Mouse (Mus musculus): ENCODE measurements around the gene Ccl22. TPM values are rescaled to one million over a fixed set of nuclear protein-coding genes. Genes with fewer than 3 reads are reported as not detected.
A peak's percentile ranks its signal among the peaks of the same experiment; 100 is the strongest.

Gene Ccl22
- not detected for total RNA-seq (2021)
- polyA plus RNA-seq (2012; rRNA removed) = 0.14 and 0.41 TPM in 2 replicates
- long read RNA-seq = 0 reads

DNA sequence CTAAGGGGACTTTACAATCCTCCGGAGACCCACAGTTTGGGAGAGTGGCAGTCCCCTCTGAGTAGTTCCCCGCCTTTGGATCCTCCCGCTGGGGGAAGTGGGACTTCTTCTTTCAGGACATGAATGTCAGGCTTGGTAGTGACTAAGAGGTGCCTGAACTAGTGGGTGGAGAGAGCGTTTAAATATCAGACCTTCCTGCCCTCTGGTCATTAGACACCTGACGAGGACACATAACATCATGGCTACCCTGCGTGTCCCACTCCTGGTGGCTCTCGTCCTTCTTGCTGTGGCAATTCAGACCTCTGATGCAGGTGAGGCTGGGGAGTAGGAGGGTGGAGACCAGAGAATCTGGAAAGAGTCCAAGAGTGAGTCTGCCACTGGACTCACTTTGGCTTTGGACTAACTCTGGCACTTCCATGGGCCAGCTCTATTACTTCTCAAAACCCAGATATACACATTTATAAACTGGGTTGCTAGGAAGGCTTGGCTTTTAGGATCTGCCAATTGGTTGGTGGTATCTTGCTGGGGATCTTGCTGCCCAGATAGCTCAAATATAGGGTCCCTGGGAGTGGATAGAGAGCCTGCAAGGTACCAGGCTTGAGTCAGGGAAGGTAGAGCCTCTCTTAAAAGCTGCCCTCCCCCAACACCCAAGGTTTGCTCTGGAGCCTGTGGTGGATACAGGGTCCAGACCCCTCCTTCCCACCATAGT, at the start of gene Ccl22:
Gene Ccl22, plus strand, starts transcription at position 115 of the 709 bp plus-strand sequence.
- no peak for DNase-seq
- H3K27ac ChIP-seq = no peak within 1 kb of the TSS
- intact Hi-C loops (cut with DNase I) = no loop called here
- WGBS = 83% methylated on average over 7 of the region's 7 CpGs
- no peaks in the 10 kb centered on the region for H3K36me3 ChIP-seq (ENCODE audit: control insufficient read depth, insufficient read depth, low read length)
- no peaks in the 10 kb centered on the region for H3K79me2 ChIP-seq (replicated peaks; ENCODE audit: control insufficient read depth, insufficient read depth, low read length)
- no peak for TF ChIP-seq CTCF (IDR thresholded peaks at IDR 0.05)
- no peak for TF ChIP-seq EP300 (IDR thresholded peaks at IDR 0.05; ENCODE audit: insufficient read depth, low read depth, low read length)
- TF ChIP-seq POLR2A (IDR thresholded peaks at IDR 0.05; ENCODE audit: insufficient read depth, low read depth, low read length) = no peak
- no peaks in the 10 kb centered on the region for H3K4me1 ChIP-seq (ENCODE audit: control insufficient read depth, insufficient read depth, low read length)
- H3K4me3 ChIP-seq = no peak within 1 kb of the TSS
- no peak within 1 kb of the TSS for H3K9ac ChIP-seq (ENCODE audit: low read depth, low read length)
- no peaks in the 10 kb centered on the region for H3K27me3 ChIP-seq (ENCODE audit: control insufficient read depth, insufficient read depth, low read length)

DNA sequence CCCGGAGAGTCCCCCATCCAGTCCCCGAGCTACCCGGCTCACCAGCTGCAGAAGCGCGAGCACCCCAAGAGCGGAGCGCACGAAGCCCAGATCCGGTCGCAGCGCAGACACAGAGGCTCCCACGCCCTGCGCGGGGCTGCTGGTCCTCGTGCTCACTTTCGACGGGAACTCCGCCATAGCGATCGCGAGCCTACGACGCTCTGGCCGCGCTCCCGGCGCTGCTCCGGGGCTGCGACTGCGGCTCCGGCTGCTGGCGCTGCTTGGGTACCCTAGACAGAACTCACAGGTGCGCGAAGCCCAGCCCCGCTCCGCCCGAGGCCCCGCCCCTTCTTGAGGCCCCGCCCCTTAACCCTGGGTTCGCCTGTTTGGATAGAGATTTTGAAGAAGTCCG, 49.4 kb upstream of the Ccl22 start, which contains the start of gene Pllp:
Gene Pllp, minus strand, starts transcription at position 285 of the 391 bp plus-strand sequence.
- Histone ChIP-seq H3K4me1 (ENCODE audit: control insufficient read depth, insufficient read depth, low read length) (no peaks in the 10 kb centered on the region), H3K4me3 (peak within 1 kb of the TSS; percentile 36), H3K79me2 (replicated peaks; ENCODE audit: control insufficient read depth, insufficient read depth, low read length) (no peaks in the 10 kb centered on the region), H3K27ac (no peak within 1 kb of the TSS), H3K27me3 (ENCODE audit: control insufficient read depth, insufficient read depth, low read length) (peaks cover 10% of the 10 kb centered on the region), H3K9ac (ENCODE audit: low read depth, low read length) (no peak within 1 kb of the TSS), H3K36me3 (ENCODE audit: control insufficient read depth, insufficient read depth, low read length) (no peaks in the 10 kb centered on the region)
- WGBS = under 1% methylated on average over 41 of the region's 41 CpGs
- peak; percentile 35 to 46 for DNase-seq
- TF ChIP-seq CTCF (IDR thresholded peaks at IDR 0.05) (no peak), POLR2A (IDR thresholded peaks at IDR 0.05; ENCODE audit: insufficient read depth, low read depth, low read length) (no peak), EP300 (IDR thresholded peaks at IDR 0.05; ENCODE audit: insufficient read depth, low read depth, low read length) (no peak)
- intact Hi-C loops (cut with DNase I) = no loop called here

DNA sequence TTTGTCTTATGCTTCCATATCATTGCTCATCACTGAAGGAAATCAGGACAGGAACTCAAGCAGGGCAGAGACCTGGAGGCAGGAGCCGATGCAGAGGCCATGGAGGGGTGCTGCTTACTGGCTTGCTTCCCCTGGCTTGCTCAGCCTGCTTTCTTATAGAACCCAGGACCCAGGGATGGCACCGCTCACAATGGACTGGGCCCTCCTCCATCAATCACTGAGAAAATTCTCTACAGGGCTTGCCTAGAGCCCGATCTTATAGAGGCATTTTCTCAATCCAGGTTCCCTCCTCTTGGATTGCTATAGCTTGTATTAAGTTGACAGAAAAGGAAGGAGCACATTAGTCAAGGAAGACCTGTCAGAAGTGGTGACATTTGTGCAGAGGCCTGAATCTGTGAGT, 48.8 kb upstream of the Ccl22 start:
- H3K4me3 ChIP-seq = no peak overlapping the region

DNA sequence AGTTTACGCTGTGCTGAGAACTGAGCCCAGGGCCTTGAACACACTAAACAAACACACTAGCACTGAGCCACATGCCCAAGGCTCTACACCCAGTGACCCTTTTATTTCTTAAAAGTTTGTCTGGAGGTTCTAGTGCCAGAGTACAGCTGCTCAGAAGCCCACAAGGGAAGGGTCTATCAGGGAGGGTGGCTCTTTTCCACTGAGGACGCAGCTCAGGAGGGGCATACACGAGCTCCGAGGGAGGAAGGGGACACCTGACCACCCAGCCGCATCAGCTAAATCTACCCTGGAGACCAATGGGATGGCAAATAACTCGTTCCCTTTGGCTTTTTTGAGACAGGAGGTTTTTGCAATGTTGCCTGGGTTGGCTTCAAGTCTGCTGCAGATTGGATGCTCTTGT, 47.4 kb upstream of the Ccl22 start:
- Histone ChIP-seq H3K9ac (ENCODE audit: low read depth, low read length) (no peak overlapping the region), H3K4me1 (ENCODE audit: control insufficient read depth, insufficient read depth, low read length) (peaks cover 2% of the 10 kb centered on the region; the same call in 1 of the 2 replicates), H3K36me3 (ENCODE audit: control insufficient read depth, insufficient read depth, low read length) (no peaks in the 10 kb centered on the region), H3K27ac (no peak overlapping the region), H3K27me3 (ENCODE audit: control insufficient read depth, insufficient read depth, low read length) (peaks cover 10% of the 10 kb centered on the region), H3K4me3 (no peak overlapping the region), H3K79me2 (replicated peaks; ENCODE audit: control insufficient read depth, insufficient read depth, low read length) (no peaks in the 10 kb centered on the region)
- intact Hi-C loops (cut with DNase I) = no loop called here
- 77% methylated on average over 6 of the region's 6 CpGs for WGBS
- no peak for DNase-seq
- TF ChIP-seq EP300 (IDR thresholded peaks at IDR 0.05; ENCODE audit: insufficient read depth, low read depth, low read length) (no peak), CTCF (IDR thresholded peaks at IDR 0.05) (no peak), POLR2A (IDR thresholded peaks at IDR 0.05; ENCODE audit: insufficient read depth, low read depth, low read length) (no peak)

More for the DNA sequence above, 48.8 kb upstream of the Ccl22 start:
- H3K9ac ChIP-seq (ENCODE audit: low read depth, low read length) = no peak overlapping the region
- no peaks in the 10 kb centered on the region for H3K4me1 ChIP-seq (ENCODE audit: control insufficient read depth, insufficient read depth, low read length)
- H3K27me3 ChIP-seq (ENCODE audit: control insufficient read depth, insufficient read depth, low read length) = peaks cover 10% of the 10 kb centered on the region
- no peaks in the 10 kb centered on the region for H3K36me3 ChIP-seq (ENCODE audit: control insufficient read depth, insufficient read depth, low read length)
- TF ChIP-seq EP300 (IDR thresholded peaks at IDR 0.05; ENCODE audit: insufficient read depth, low read depth, low read length) (no peak), CTCF (IDR thresholded peaks at IDR 0.05) (no peak), POLR2A (IDR thresholded peaks at IDR 0.05; ENCODE audit: insufficient read depth, low read depth, low read length) (no peak)
- intact Hi-C loops (cut with DNase I) = no loop called here
- no peaks in the 10 kb centered on the region for H3K79me2 ChIP-seq (replicated peaks; ENCODE audit: control insufficient read depth, insufficient read depth, low read length)
- H3K27ac ChIP-seq = no peak overlapping the region
- 59% methylated on average over 3 of the region's 3 CpGs for WGBS
- DNase-seq = no peak

DNA sequence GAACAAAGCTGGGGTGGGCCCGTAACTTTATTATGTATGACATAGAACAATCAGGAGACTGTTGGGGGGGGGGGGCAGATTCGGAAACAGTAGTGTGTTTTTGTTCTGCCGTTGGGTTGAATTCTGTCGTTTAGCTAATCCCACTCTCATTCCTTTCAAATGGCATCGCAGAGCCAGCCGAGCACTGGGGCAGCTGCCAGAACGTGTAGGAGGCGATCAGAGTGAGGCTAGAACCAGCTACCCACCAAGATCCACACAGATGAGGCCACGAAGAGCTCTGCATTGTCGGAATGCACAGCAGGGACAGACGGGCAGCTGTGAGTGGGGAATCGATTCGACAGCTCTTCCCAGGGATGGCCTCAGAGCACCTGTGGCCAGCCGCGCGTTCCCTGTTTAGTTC, 46.0 kb upstream of the Ccl22 start:
- no peak for DNase-seq
- H3K36me3 ChIP-seq (ENCODE audit: control insufficient read depth, insufficient read depth, low read length) = no peaks in the 10 kb centered on the region
- intact Hi-C loops (cut with DNase I) = no loop called here
- no peaks in the 10 kb centered on the region for H3K79me2 ChIP-seq (replicated peaks; ENCODE audit: control insufficient read depth, insufficient read depth, low read length)
- peaks cover 10% of the 10 kb centered on the region for H3K27me3 ChIP-seq (ENCODE audit: control insufficient read depth, insufficient read depth, low read length)
- H3K4me1 ChIP-seq (ENCODE audit: control insufficient read depth, insufficient read depth, low read length) = peaks cover 2% of the 10 kb centered on the region; the same call in 1 of the 2 replicates
- no peak overlapping the region for H3K9ac ChIP-seq (ENCODE audit: low read depth, low read length)
- 73% methylated on average over 16 of the region's 16 CpGs for WGBS
- H3K4me3 ChIP-seq = no peak overlapping the region
- no peak for TF ChIP-seq POLR2A (IDR thresholded peaks at IDR 0.05; ENCODE audit: insufficient read depth, low read depth, low read length)
- no peak for TF ChIP-seq CTCF (IDR thresholded peaks at IDR 0.05)
- H3K27ac ChIP-seq = no peak overlapping the region

DNA sequence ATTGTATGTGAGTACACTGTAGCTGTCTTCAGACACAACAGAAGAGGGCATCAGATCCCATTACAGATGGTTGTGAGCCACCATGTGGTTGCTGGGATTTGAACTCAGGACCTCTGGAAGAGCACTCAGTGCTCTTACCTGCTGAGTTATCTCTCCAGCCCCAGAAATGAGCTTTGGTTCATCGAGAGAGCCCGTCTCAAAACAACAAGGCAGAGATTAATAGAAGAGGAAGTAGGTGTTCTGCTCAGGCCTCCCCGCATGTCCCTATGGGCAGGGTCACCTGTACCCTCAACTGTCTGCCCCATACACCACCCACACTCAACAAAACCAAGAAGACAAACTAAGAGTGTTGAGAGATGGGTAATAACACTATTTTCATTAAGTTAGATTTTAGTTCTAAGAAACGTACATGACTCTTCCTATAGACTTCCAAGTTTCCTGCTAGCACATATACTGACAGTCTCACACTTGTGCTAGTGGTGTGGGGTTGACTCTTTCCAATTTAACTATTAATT, 44.9 kb upstream of the Ccl22 start:
- peaks cover 6% of the 10 kb centered on the region for H3K27me3 ChIP-seq (ENCODE audit: control insufficient read depth, insufficient read depth, low read length)
- H3K4me3 ChIP-seq = no peak overlapping the region
- no peak for DNase-seq
- H3K36me3 ChIP-seq (ENCODE audit: control insufficient read depth, insufficient read depth, low read length) = no peaks in the 10 kb centered on the region
- TF ChIP-seq CTCF (IDR thresholded peaks at IDR 0.05) (no peak), POLR2A (IDR thresholded peaks at IDR 0.05; ENCODE audit: insufficient read depth, low read depth, low read length) (no peak), EP300 (IDR thresholded peaks at IDR 0.05; ENCODE audit: insufficient read depth, low read depth, low read length) (no peak)
- intact Hi-C loops (cut with DNase I) = no loop called here
- H3K9ac ChIP-seq (ENCODE audit: low read depth, low read length) = no peak overlapping the region
- no peak overlapping the region for H3K27ac ChIP-seq
- 87% methylated on average over 4 of the region's 4 CpGs for WGBS
- H3K79me2 ChIP-seq (replicated peaks; ENCODE audit: control insufficient read depth, insufficient read depth, low read length) = no peaks in the 10 kb centered on the region
- H3K4me1 ChIP-seq (ENCODE audit: control insufficient read depth, insufficient read depth, low read length) = peaks cover 2% of the 10 kb centered on the region; the same call in 1 of the 2 replicates
